Mouse (Mus musculus) embryonic facial prominence, embryonic 15.5 days (tissue): ENCODE results near the gene Dapp1. TPM values are rescaled to one million over a fixed set of nuclear protein-coding genes. Genes with fewer than 3 reads are reported as not detected.

ENCODE experiments used
- ATAC-seq: fragments of 200-750 bp; cut with Nextera tagmentation; 2 replicates; pipeline ENCODE4 v1.8.0; 2017; ENCODE audit warnings: low read depth, moderate TSS enrichment; ENCODE audit not compliant: insufficient number of reproducible peaks, low FRiP score, low TSS enrichment
- H3K27ac ChIP-seq: fragments of 300-500 bp; sonication (generic); replicated peaks from 2 replicates; pipeline ENCODE4 v1.5.1; 2015; ENCODE audit warnings: mild to moderate bottlenecking, inconsistent platforms
- H3K27me3 ChIP-seq: fragments of 300-500 bp; sonication (generic); 2 replicates; pipeline ENCODE4 v1.6.1; 2015; ENCODE audit warnings: inconsistent platforms
- H3K36me3 ChIP-seq: fragments of 300-500 bp; sonication (generic); 2 replicates; pipeline ENCODE4 v1.6.1; 2015; ENCODE audit warnings: mild to moderate bottlenecking, inconsistent platforms
- H3K4me1 ChIP-seq: fragments of 300-500 bp; sonication (generic); 2 replicates; pipeline ENCODE4 v1.6.1; 2015; ENCODE audit warnings: inconsistent platforms
- H3K4me2 ChIP-seq: fragments of 300-500 bp; sonication (generic); replicated peaks from 2 replicates; pipeline ENCODE4 v1.6.1; 2015; ENCODE audit warnings: mild to moderate bottlenecking, inconsistent platforms
- H3K4me3 ChIP-seq: fragments of 300-500 bp; sonication (generic); replicated peaks from 2 replicates; pipeline ENCODE4 v1.5.1; 2015; ENCODE audit warnings: mild to moderate bottlenecking, inconsistent platforms
- H3K9ac ChIP-seq: fragments of 300-500 bp; sonication (generic); 2 replicates; pipeline ENCODE4 v1.6.1; 2015; ENCODE audit warnings: inconsistent platforms
- H3K9me3 ChIP-seq: fragments of 300-500 bp; sonication (generic); replicated peaks from 2 replicates; pipeline ENCODE4 v1.6.1; 2016; ENCODE audit warnings: inconsistent platforms
- WGBS: fragments of 180-500 bp; shearing (Covaris S2); methylation state at CpG from one replicate; pipeline ENCODE4 v1.1.7; 2015; 5-methylcytosine and 5-hydroxymethylcytosine counted together
- polyA plus RNA-seq: library from polyadenylated mRNA; unstranded; fragments of >200 nt; fragmentation: Nextera tagmentation; extraction: Ambion mirVana; gene quantifications from 2 replicates; pipeline ENCODE4 v1.2.1, GENCODE M21; 2015

Gene Dapp1
- polyA plus RNA-seq, 1 experiment from 2014 or later: 15.9 TPM

- WGBS: 93% methylated on average over 5 of the region's 5 CpGs
- Histone ChIP-seq H3K27ac (no peak overlapping the region), H3K36me3 (peaks cover 9% of the 10 kb centered on the region; the same call in 1 of the 2 replicates), H3K9ac (no peak overlapping the region), H3K4me2 (no peak overlapping the region), H3K27me3 (no peaks in the 10 kb centered on the region), H3K4me3 (no peak overlapping the region), H3K9me3 (no peaks in the 10 kb centered on the region; the same call in 1 of the 2 replicates), H3K4me1 (no peaks in the 10 kb centered on the region)
- no peak for ATAC-seq
Observed at GRCm38 (mm10) chr3:137881093-137881492, 100.3 kb downstream of the Dapp1 start.

Other genes starting within 250 kb of the Dapp1 start
- 1,249 and 1,332 TPM in 2 replicates for gene H2afz, start 117.1 kb downstream of the Dapp1 start, polyA plus RNA-seq
- 13.6 and 13.9 TPM in 2 replicates for gene Dnajb14, start 113.9 kb downstream of the Dapp1 start, polyA plus RNA-seq
- gene Lamtor3, start 63.0 kb downstream of the Dapp1 start, polyA plus RNA-seq: 110 and 116 TPM in 2 replicates
- gene 1110002E22Rik, start 83.5 kb upstream of the Dapp1 start, polyA plus RNA-seq: 1.9 and 2.8 TPM in 2 replicates
- 0.17 and 0.35 TPM in 2 replicates for gene Gm5105, start 85.8 kb upstream of the Dapp1 start, polyA plus RNA-seq
- 7.7 and 10.8 TPM in 2 replicates for gene Trmt10a, start 161.9 kb upstream of the Dapp1 start, polyA plus RNA-seq
- gene Mttp, start 163.4 kb upstream of the Dapp1 start, polyA plus RNA-seq: 7.9 and 8.7 TPM in 2 replicates
- gene 4930579F01Rik, start 212.3 kb upstream of the Dapp1 start, polyA plus RNA-seq: 0.12 and 0.36 TPM in 2 replicates
- 8.1 and 8.7 TPM in 2 replicates for gene Adh7, start 236.2 kb upstream of the Dapp1 start, polyA plus RNA-seq